Mouse (Mus musculus) naive thymus-derived CD4-positive, alpha-beta T cell, adult 2 months (primary cell): ENCODE data around the gene Pcsk1n.
"Not testable (repeated sequence)": the region's sequence is repeated elsewhere in the genome, so short reads cannot be mapped to it uniquely, and the experiment has no call there.

Experiments
- DNase-seq: peaks from one replicate; pipeline ENCODE4 v3.0.0-alpha.2; 2011; ENCODE audit warnings: low read depth

Gene Pcsk1n

GRCm38 (mm10) chrX:7919601-7920383, at the start of gene Pcsk1n:
Gene Pcsk1n (plus strand): TSS chrX:7919822.
- no peak for DNase-seq

- DNase-seq: no peak
These were observed 49.8 kb upstream of the Pcsk1n start for GRCm38 (mm10) chrX:7869826-7870225.

- peak; percentile 90 for DNase-seq
These were observed 41.6 kb upstream of the Pcsk1n start, which contains the start of gene Pim2 for GRCm38 (mm10) chrX:7878007-7878419. Gene Pim2 (plus strand): TSS chrX:7878262.

GRCm38 (mm10) chrX:7878495-7878894, 41.1 kb upstream of the Pcsk1n start:
- peak; percentile 56 for DNase-seq

DNA sequence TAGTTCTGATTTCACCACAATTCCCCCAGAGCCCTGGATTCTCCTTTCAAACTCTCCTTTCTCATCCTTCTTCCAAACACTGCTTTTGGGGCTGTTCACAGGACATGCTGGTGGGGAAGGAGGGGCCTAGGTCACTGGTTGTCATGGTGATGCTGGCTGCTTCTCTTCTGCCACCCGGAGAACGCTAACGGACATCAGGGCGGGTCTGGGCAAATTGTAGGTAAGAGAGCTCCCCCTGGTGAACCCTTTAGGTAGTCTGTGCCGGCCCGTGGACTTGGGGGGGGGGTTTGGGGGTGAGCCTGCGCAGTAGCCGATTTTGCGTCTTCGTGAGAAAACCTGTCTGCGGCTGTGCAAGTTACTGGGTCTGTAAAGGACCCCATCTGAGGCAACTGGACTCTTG, 39.8 kb upstream of the Pcsk1n start:
- DNase-seq: peak; percentile 85

DNA sequence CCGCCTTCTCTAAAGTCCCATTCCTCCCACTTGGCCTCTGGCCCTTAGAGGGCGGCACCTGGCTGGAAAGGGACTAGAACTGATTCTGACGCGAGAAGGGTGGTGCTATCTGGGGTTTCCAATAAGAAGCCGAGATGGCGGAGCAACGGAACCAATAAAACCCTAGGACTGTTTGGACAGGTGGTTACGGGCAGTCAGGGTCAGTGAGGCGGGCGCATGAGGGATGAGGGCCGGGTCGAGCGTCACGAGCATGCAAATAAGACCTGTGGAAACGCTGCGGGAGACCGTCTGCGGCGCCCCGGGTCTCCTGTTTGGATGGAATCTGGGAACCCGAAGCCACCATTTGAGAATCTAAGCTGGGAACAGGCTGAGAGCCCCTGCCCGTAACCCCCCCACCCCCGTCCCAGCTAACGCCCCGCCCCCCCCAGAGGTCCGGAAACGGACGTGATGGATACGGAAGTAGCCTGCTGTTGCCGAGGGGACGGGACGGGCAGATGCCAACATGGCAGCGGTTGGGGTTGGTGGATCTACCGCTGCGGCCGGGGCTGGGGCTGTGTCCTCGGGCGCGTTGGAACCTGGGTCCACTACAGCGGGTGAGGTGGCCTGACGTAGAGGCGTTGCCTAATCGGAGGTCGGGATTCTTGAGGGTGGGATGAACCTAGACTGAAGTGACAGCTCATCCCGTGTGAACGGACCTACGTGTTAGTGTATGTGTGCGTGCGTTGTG, 35.6 kb upstream of the Pcsk1n start, which contains the start of gene Slc35a2:
Gene Slc35a2, plus strand, starts transcription at position 188 of the 727 bp plus-strand sequence.
- DNase-seq: peak; percentile 72

GRCm38 (mm10) chrX:7898211-7898610, 21.4 kb upstream of the Pcsk1n start:
- DNase-seq: no peak

- peak; percentile 93 for DNase-seq
These were observed 20.4 kb upstream of the Pcsk1n start, which contains the start of the genes Pqbp1 and Timm17b for GRCm38 (mm10) chrX:7898880-7899874. Gene Pqbp1 (minus strand): TSS chrX:7899269. Gene Timm17b (plus strand): TSS chrX:7899357.

DNA sequence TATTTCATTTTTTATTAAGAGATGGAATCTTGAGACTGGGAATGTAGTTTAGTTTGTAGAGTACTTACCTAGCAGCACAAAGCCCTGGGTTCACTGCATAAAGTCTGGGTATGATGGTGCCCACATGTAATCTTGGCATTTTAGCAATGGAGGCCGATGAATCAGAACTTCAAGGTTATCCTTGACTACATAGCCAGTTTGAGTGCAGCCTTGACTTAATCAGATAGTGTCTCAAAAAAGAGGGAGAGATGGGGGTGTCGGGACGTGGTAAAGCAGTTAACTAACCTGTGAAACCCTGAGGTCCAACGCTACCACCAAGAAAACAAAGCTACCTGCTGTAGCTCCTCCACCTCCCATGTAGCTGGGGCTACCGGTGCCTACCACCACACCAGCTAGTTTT, 15.2 kb upstream of the Pcsk1n start:
- no peak for DNase-seq

DNA sequence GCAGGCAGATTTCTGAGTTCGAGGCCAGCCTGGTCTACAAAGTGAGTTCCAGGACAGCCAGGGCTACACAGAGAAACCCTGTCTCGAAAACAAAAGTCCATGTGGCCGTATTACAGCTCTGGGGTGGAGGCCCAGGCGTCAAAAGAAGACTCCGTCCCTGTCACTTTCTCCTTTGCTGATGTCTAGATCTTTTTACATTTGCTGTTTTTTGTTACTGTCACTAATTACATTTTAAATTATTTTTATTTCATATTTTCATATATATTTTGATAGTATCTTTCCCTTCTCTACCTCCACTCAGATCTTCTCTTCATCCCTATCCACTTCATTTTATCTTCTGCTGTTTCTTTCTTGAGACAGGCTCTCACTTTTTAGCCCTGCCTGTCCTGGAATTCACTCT, 11.9 kb upstream of the Pcsk1n start, which contains the start of gene Gm10491:
Gene Gm10491, minus strand, starts transcription at position 101 of the 400 bp plus-strand sequence.
- no peak for DNase-seq

DNA sequence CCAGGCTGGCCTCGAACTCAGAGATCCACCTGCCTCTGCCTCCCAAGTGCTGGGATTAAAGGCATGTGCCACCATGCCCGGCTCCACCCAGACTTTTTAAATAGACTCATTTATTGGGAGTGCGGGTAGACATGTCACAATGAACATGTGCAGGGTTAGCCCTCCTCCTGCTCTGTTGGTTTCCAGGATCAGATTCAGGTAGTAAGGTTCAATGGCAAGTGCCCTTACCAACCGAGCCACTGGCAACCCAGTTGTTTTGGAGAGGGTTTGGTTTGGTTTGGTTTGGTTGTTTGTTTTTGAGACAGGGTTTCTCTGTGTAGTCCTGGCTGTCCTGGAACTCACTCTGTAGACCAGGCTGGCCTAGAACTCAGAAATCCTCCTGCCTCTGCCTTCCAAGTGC, 10.4 kb upstream of the Pcsk1n start, which contains the start of gene Gm10490:
Gene Gm10490, plus strand, starts transcription at position 301 of the 400 bp plus-strand sequence.
- DNase-seq: not testable (repeated sequence)

DNA sequence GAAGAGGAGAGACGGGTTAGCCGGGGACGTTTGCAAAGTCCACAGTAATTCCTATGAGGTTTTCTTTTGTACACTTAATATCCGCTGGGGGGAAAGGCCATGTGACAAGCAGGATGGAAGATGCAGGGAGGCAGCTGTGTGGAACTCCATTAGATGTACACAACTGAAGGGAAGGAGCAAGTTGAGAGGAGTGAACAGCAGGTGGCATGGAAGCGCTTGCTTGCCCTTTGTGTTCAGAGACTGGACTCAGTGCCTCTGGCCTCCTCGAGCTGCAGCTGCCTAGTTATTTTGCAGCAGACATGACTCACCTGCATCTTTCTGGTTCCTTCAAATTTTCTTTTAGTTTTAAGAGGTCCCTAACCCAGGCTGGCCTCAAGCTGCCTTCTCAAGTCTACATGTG, 9.1 kb upstream of the Pcsk1n start:
- DNase-seq: no peak

GRCm38 (mm10) chrX:7915669-7916068, 4.0 kb upstream of the Pcsk1n start:
- peak; percentile 27 for DNase-seq

- DNase-seq: not testable (repeated sequence)
These were observed 1.7 kb upstream of the Pcsk1n start for GRCm38 (mm10) chrX:7917960-7918359.

DNA sequence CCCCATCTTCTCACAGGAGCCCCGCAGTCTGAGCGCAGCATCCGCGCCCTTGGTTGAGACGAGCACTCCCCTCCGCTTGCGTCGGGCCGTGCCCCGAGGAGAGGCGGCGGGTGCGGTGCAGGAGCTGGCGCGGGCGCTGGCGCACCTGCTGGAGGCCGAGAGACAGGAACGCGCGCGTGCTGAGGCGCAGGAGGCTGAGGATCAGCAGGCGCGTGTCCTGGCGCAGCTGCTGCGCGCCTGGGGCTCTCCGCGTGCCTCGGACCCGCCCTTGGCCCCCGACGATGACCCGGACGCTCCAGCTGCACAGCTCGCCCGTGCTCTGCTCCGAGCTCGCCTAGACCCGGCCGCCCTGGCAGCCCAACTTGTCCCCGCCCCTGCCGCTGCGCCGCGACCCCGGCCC, 2.4 kb downstream of the Pcsk1n start:
- no peak for DNase-seq

DNA sequence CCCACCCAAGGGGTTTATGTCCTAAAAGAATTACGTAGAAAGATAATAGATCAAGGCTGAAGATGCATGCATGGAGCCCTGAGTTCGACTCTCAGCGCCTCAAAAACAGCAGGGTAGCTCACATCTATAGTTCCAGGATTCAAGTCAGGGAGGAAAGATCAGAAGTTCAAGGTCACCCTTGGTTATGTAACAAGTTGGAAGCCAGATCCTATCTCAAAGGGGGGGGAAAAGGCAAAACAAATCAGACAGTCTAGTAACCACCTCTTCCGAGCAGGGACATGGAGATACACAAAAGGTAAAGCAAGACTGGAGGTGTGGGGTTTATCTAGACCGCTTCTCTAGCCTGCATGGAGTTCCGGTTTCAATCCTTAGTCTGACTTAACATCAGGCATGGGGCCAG, 6.6 kb downstream of the Pcsk1n start:
- no peak for DNase-seq

- no peak for DNase-seq
These were observed 7.5 kb downstream of the Pcsk1n start for GRCm38 (mm10) chrX:7927116-7927515.

DNA sequence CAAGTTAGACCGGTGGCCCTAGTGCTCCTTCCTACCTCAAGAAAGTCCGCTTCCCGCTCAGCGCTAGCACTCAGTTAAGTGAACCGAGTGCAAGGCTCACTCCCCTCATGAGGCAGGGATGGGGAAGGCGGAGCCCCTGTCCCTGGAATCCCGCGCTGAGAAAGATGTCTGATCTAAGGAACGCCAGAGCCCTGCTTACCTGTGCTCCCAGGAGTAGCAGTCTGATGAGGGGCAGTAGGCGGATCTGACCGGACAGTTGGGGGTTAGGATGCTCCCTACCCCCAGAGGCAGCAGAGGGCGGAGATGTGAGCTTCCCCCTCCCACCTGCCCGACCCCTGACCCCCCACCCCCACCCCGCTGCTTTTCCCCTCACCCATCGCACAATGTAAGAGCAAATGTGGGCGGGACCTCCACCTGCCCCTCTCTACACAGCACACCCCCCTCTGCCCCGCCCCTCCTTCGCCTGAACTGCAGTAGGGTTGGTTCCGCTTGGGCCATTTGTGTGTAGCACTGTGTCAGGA, 8.7 kb downstream of the Pcsk1n start, which contains the start of gene Eras:
Gene Eras, minus strand, starts transcription at position 338 of the 521 bp plus-strand sequence.
- no peak for DNase-seq

DNA sequence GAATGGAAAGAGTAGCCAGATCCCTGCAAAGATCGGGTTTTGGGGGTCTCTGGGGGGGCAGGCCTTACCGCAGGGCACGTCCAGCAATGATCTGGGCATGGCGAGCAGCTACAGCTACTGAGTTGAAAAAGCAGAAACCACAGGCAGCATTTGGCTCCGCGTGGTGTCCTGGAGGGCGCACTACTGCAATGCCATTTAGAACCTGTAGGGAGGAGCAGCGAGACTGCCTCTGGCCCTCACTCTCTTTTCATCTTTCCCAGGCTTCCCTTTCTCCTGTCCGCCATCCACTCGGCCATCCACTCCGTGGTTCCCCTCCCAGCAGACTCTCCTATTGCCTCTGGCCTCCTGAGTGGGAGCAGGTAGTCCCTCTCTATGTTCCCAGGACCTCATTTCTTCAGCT, 17.3 kb downstream of the Pcsk1n start:
- no peak for DNase-seq

DNA sequence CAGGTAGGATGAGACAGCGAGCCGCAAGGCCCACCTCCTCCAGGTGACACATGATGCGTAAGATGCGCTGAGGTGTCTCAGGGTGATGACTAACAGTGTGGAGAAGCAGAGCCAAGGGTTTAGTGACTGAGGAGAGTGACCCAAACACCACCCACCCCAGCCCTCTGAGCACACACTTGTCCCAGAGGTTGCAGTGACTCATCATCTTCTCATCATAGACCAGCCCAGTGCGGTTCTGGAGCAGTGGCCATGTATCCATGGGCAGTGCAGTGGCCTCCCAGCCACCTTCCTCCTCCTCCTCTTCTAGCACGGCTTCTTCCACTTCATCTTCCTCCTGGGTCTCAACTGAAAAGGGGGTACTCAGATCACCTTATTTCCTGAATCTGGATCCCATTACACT, 18.0 kb downstream of the Pcsk1n start:
- DNase-seq: no peak

- no peak for DNase-seq
These were observed 26.0 kb downstream of the Pcsk1n start for GRCm38 (mm10) chrX:7945618-7946017.
